Mouse (Mus musculus) lung, adult 18-20 months (tissue): ENCODE results near the gene Katnbl1.
"Not testable (repeated sequence)": the region's sequence is repeated elsewhere in the genome, so short reads cannot be mapped to it uniquely, and the experiment has no call there.

Experiments
- DNase-seq, 2 experiments: peaks; one replicate each; pipeline ENCODE4 v3.0.0; 2022; ENCODE audit warnings: mixed read lengths in 2 of 2

Gene Katnbl1

DNA sequence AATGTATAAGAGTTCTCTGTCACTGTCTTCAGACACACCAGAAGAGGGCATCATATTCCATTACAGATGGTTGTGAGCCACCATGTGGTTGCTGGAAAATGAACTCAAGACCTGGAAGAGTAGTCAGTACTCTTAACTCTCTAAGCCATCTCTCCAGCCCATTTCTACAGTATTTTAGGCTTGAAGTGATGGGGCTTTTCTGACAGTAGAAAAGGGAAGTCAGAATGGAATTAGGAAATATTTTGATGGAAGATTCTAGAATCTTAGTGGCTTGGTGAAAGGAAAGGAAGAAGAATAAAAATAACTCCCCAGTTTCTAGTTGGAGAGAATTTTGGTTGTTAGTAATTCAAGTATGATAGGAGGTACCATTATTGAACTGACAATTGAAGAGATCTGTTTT is 14.9 kb downstream of the Katnbl1 start:
- no peak for DNase-seq

DNA sequence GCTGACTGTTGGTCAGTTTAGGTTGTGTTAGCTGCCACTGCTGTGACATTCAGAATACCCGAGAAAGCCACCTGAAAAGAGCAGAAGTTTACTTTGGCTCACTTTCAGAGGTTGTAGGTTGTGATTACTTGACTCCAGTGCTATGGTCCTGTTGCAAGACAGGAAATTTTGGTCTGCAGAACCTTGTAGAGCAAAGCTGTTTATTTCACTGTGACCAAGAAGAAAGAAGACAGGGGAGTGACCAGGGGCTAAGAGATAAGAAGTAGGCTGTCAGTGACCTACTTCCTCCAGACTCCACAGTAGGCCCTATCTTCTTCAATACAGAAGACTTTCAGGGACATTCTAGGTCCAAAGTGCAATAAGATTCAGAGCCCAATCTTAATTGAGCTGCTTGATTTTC is 17.6 kb downstream of the Katnbl1 start:
- DNase-seq, result peak in 1 of 2 experiments; percentile 42

DNA sequence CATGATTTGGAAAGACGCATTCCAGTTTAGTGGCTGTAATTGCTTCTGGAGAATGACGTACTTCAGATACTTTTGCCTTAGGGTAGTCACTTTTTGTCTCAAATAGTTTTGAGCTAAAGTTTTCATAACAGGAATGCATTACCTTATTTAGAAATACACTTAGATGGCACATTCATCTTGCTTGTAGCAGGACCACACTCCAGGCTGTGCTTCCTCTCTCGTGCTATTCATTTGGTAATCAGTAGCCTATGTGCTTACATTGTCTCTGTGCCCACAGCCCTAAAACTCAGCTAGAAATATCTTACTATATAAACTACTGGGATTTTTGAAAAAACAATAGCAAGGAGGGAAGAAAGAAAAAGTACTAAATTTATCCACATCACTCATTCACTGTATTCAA is 28.0 kb downstream of the Katnbl1 start:
- DNase-seq, result no peak

DNA sequence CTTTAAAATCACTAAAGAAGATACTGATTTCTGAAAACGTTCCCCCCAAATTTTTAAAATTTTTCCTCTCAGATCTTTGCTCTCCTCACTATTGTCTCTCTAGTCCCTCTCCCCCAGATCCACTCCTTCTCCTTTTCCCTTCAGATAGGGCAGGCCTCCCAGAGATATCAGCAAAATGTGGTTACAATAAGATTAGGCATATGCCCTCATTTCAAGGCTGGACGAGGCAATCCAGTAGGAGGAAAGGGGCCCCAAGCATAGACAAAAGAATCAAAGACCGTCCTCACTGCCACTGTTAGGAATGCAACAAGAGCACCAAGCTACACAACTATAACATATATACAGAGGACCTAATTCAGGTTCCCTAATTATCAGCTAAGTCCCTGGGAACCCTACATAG is 46.3 kb downstream of the Katnbl1 start:
- DNase-seq, result no peak

DNA sequence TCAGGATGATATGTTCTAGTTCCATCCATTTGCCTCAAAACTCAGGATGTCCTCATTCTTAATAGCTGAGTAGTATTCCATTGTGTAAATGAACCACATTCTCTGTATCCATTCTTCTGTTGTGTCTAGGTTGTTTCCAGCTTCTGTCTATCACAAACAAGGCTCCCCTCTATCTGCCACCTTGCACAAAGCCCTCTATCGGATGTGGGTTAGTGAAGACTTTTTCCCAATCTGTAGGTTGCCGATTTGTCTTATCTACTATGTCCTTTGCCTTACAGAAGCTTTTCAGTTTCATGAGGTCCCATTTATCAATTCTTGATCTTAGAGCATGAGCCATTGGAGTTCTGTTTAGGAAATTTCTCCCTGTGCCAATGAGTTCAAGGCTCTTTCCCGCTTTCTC is 49.5 kb downstream of the Katnbl1 start:
- not testable (repeated sequence) for DNase-seq

DNA sequence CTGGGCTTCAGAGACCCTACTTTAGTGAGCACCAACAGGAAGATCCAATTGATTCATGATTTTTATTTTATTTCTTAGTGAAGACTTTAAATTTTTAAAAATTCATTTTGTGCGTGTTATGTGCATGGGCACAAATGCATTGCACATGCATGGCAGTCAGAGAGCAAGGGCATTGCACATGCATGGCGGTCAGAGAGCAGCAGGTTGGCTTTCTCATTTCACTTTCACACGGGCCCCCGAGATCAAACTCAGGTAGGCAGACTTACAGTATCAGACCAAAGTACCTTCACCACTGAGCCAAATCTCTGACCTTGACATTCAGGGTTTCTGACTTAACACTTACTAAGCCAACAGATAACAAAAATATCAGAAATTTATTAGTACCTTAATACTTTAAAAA is 50.7 kb downstream of the Katnbl1 start:
- no peak for DNase-seq

DNA sequence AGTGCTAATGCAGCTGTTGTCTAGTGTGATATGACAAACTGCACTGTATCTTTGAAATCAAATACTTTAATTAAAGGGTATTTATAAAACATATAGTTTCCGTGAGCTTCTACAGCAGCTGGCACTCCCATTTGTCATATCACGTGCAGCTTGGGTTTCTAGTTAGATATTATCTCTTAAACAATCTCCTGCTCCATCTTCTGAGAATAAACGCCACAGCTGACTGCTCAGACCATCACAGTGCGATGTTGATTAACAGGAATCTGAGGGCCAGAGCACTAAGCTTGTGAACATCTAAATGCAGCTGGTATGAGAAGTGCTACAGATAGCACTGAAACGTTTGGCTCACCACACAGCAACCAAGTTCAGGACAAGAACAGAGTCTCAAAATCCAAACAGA is 51.4 kb downstream of the Katnbl1 start:
- no peak for DNase-seq

DNA sequence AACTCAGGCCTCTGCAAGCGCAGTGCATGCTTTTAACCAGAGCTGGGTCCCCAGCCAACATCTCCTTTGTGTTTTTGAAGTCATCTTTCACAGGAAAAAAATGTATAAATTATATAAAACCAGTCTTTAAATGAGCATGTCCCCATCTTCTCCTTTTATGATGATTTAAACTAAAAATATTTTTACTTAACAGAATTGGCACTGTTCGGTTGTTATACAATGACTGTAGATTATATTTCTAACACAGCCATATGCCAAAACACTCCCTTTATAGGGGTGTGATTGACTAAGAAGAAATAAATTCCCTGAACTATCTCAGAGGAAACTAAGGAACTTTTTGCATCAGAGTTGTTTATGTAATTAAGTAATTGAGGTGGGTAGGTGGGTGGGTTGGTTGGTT is 53.5 kb downstream of the Katnbl1 start:
- no peak for DNase-seq

DNA sequence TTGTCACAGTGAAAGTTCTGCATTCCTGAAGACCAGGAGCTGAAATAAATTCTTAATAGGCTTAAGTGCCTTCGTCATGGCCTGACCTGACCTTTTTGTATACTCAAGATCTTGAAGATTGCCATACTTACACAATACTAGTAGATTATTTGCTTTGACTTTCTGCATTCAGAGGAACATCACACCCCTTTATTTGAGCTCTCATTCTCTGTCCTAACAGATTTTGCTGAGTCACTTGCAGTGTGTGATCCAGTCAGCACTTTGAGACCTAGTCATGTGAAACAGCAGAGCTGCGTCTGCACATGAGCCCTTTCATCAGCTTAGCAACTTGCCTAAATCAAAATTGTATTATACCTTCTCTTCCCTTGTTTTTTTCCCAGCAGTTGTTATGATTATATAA is 54.3 kb downstream of the Katnbl1 start:
- peak in 1 of 2 experiments; percentile 47 for DNase-seq

DNA sequence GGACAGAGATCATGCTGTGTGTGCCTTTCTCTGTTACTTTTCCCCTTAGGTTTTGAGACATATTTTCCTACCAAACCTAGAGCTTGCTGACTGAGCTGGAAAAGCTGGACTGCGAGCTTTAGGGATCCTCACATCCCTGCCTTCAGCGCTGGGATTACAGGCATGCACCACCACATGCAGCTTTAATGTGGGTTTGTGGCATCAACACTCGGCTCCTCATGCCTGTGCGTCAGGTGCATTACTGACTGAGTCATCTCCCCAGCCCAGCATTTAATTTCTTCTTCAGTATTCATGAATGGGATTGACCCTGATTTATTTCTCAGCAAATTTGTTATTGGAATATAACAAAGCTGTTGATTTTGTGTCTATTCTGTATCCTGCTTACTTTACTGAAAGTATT is 57.3 kb downstream of the Katnbl1 start:
- no peak for DNase-seq

DNA sequence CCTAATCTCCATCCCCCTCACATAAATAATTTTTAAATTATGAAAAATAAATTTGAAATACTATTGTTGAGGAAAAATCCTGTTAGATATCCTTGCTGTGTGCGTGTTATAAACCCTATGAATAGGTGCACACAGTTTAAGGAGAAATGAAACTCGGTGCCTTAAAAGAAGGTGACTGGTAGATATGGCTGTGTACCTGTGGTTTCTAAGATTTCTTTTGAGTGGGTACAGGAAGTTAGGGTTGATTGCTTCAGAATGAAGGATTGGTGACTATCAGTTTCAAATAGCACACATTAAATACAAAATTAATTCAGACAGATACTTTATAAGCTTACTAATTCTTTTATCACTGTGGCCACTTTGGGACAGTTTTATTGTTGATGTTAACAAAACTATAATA is 58.6 kb downstream of the Katnbl1 start:
- no peak for DNase-seq

DNA sequence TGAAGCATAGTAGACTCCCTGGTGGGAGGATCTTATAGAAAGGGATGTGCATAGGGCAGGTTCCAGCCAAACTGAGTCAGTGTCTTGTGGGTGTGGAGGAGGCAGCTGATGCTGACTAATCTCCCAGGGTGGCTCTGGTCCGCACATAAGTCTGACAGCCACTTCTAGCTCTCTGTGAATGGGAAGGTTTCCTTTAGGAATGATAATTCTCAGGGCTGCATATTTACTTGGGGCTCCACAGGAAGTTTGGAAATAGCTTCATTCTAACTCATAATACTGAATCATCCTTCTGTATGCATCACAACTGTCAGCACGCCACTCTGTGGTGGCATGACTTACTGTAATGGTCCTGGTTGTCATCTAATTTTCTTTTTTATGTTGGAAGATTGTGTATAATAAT is 64.5 kb downstream of the Katnbl1 start:
- DNase-seq, result no peak

DNA sequence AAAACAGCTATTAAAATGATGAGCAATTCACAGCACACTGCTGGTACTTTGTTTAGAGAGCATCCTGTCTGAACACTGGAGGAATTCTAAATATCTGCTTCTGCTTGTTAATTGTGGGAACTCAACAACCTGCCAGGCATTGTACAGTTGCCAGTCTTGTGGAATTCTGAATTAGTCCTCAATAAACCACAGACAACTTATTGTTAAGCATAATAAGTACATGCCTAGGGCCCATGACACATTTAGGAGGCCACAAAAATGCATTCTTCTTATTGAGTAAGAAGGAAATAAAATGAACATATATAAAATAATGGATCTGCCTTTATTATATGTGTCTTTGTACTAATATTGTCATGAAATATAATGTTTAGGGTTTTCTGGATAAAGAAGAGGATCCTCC is 66.5 kb downstream of the Katnbl1 start:
- no peak for DNase-seq

DNA sequence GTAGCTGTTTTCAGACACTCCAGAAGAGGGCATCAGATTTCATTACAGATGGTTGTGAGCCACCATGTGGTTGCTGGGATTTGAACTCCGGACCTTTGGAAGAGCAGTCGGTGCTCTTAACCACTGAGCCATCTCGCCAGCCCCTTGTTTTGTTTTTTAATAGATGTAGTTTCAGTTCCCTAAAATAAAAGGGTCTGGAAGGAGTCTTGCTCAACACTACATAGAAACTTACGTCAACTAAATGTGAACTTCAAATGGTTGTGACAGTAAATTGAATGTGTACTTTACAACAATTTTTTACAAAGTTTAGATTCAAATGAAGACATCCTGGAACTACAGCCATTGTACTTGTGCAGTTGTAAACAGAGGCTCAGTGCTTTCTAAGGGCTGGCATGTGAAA is 69.0 kb downstream of the Katnbl1 start:
- DNase-seq, result not testable (repeated sequence)

DNA sequence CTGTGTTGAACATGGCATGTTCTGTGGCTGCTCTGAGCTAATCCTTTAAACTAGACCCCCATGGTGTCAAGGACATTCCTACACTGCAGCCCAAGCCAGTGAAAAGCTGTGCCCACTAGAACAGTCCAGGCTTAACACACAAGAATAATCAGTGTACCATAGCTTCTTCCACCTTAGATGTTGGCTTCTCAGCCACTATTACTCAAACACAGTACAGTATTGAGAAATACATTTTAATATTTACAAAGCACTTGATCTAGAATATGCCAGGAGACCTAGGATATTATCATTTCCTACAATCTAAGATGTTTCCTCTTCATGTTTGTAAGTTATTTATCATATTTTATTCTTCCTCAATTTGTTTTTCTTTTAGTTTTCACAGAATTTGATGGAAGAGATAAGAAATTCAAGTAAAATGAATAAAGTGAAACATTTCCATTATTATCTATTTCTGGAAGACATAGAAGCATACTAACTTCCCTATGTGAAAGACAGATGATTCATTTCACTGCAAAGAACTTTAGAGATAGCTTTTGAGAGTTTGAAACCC is 69.6 kb downstream of the Katnbl1 start:
- DNase-seq, result peak in 1 of 2 experiments; percentile 6

DNA sequence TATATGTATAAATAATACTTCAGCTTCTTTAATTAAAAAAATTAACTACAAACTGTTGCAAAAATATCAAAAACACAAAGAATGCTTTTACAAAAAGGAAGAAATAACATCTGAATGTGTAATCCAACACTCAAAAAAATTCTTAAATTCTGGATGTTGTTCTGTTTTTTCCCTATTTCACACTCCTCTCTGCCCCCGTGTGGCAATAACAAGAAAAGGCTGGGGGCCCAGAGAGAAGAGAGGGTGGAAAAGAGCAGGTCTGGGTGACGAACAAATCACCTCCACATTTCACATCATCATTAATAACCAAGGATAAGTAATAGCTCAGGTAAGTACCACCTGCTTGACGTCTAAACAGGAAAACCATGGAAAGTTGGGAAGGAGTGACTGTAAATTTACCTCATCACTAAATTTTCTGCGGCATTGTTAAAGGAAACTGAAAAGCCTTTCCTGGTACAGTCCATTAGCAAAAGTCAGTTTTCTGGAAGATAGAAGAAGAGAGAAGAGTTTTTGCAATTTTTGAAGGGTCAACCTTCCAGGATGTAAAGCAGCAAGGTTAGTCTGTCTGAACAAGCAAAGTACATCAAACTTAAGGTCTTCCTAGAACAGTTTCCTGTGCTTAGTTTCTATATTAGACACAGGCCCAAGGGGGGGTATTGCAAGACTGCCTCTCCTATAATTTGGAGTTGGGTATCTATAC is 70.7 kb downstream of the Katnbl1 start:
- DNase-seq, result peak; percentile 10 to 14

DNA sequence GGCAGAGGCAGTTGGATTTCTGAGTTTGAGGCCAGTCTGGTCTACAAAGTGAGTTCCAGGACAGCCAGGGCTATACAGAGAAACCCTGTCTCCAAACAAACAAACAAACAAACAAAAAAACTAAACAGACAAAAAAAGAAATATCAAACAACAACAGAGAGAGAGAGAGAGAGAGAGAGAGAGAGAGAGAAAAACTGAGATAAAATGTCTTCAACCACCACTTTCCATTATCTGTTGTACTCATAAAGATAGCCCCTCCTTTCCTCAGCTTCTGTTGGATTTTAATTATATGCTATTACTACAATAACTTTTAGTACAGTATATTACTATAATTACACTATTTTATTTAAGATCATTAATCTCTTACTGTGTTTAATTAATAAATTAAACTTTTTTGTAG is 73.5 kb downstream of the Katnbl1 start:
- not testable (repeated sequence) for DNase-seq

DNA sequence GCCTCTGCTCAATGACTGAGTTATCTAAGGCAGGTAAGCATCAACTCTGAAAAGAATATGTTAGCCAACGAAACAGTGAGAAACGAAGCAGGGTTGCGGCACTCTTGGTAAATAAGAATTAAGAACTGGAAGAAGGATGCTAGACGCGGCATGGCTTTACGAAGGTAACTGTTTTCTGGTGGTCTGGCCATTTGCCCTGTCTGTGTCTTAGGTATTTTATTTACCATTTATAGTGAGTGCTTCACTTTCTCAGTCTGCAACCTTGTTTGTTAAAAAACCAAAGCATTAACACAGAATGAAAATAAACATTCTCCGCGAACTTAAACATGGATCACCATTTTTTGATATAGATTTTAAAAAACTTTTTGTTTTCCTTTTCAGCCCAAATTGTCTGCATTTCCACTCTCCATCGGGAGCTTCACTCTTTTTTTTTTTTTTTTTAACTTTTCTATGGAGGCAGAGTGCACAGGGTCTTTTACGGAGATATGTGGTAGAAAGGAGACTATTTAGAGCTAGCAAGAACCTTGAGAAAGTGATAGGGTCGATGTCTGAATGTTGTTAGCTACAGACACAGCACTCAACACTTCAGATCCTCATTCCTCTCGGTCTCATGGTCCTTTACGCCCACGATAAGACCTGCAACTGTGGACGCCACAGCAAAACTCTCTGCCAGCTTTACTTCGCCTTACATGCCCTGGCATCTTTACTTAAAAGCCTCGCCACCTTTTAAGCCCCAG is 75.3 kb downstream of the Katnbl1 start:
- no peak for DNase-seq

DNA sequence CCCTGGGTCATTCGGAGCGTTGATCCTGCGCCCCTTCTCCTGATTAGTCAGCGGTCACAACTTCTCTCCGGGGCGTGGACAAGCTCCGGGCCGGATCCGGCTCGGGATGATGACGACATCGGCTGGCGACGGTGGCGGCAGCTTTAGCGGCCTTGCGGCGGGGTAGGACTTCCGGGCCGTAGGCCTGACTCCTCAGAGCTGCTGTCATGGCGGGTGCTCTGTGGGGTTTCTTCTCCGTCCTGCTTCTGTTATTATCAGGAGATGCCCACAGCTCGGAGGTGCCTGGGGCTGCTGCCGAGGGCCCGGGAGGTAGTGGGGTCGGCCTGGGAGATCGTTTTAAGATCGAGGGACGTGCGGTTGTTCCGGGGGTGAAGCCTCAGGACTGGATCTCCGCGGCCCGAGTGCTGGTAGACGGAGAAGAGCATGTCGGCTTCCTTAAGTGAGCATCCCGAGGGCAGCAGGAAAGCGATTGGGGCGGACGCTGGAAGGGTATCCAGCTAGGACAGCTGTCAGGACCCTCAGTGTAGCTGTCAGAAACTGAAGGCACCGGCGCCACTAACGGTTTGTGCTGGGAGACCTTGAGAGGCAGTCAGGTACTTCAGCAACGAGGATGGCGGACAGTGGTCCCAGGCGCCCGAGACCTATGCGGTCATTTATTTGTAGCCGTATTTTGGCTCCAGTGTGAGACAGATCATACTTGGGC is 76.0 kb downstream of the Katnbl1 start, which contains the start of gene Emc7:
Emc7 (plus strand) TSS at position 136 of the 703 bp plus-strand sequence.
- peak; percentile 96 to 97 for DNase-seq

DNA sequence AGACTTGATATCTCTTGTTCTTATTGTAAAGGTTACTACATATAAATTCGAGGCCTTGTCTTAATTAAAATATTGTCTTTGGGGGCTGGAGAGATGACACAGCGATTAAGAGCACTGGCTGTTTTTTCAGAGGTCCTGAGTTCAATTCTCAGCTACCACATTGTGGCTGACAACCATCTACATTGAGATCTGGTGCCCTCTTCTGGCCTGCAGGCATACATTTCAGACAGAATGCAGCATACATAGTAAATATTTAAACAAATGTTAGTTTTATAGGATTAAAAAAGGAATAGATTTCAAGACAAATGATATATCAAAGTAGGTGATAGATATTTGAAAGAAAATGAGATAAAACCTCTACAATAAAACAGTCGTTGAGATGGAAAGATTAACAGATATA is 81.5 kb downstream of the Katnbl1 start:
- DNase-seq, result no peak
